Mouse (Mus musculus) limb, embryonic 12.5 days (tissue): ENCODE measurements at regions not wholly inside any gene's neighbourhood (a gene's known extent, or its start where the extent isn't known, plus 50 kb on each side); places are given as distances from the start of the nearest gene placed in this dataset.
A peak's percentile ranks its signal among the peaks of the same experiment; 100 is the strongest.

Experiments used
- ATAC-seq: fragments of 200-750 bp; cut with Nextera tagmentation; 2 replicates; pipeline ENCODE4 v1.8.0; 2017; ENCODE audit warnings: low read depth, moderate TSS enrichment; ENCODE audit not compliant: insufficient number of reproducible peaks, insufficient read depth, low FRiP score, low TSS enrichment
- H3K27ac ChIP-seq: fragments of 300-500 bp; sonication (generic); 2 replicates; pipeline ENCODE4 v1.5.1; 2016; ENCODE audit warnings: mild to moderate bottlenecking, moderate library complexity
- H3K27me3 ChIP-seq: fragments of 300-500 bp; sonication (generic); 2 replicates; pipeline ENCODE4 v1.6.1; 2016; ENCODE audit warnings: mild to moderate bottlenecking, moderate library complexity
- H3K36me3 ChIP-seq: fragments of 300-500 bp; sonication (generic); 2 replicates; pipeline ENCODE4 v1.6.1; 2016; ENCODE audit warnings: mild to moderate bottlenecking, moderate library complexity
- H3K4me1 ChIP-seq: fragments of 300-500 bp; sonication (generic); replicated peaks from 2 replicates; pipeline ENCODE4 v1.6.1; 2016
- H3K4me2 ChIP-seq: fragments of 300-500 bp; sonication (generic); 2 replicates; pipeline ENCODE4 v1.6.1; 2016; ENCODE audit warnings: mild to moderate bottlenecking, moderate library complexity
- H3K4me3 ChIP-seq: fragments of 300-500 bp; sonication (generic); replicated peaks from 2 replicates; pipeline ENCODE4 v1.5.1; 2016; ENCODE audit warnings: mild to moderate bottlenecking
- H3K9ac ChIP-seq: fragments of 300-500 bp; sonication (generic); replicated peaks from 2 replicates; pipeline ENCODE4 v1.6.1; 2016; ENCODE audit warnings: mild to moderate bottlenecking, moderate library complexity
- H3K9me3 ChIP-seq: fragments of 300-500 bp; sonication (generic); 2 replicates; pipeline ENCODE4 v1.6.1; 2016; ENCODE audit warnings: mild to moderate bottlenecking, moderate library complexity
- WGBS: fragments of 180-500 bp; shearing (Covaris S2); methylation state at CpG from one replicate; pipeline ENCODE4 v1.1.7; 2016; 5-methylcytosine and 5-hydroxymethylcytosine counted together

- no peaks in the 10 kb centered on the region for H3K36me3 ChIP-seq
- H3K27ac ChIP-seq: no peak overlapping the region
- H3K27me3 ChIP-seq: no peaks in the 10 kb centered on the region
- H3K4me1 ChIP-seq: no peaks in the 10 kb centered on the region
- H3K9me3 ChIP-seq: no peaks in the 10 kb centered on the region
- no peak overlapping the region for H3K9ac ChIP-seq
- no peak overlapping the region for H3K4me2 ChIP-seq
- ATAC-seq: no peak
- WGBS: 43% methylated on average over 6 of the region's 6 CpGs
- no peak overlapping the region for H3K4me3 ChIP-seq
Measured at GRCm38 (mm10) chr16:76694913-76695312, 318.6 kb upstream of the Usp25 start.

GRCm38 (mm10) chr16:76687735-76688447 lies 314.3 kb upstream of the Nrip1 start:
- ATAC-seq: no peak

GRCm38 (mm10) chr16:76685562-76685961 lies 311.9 kb upstream of the Nrip1 start:
- Histone ChIP-seq H3K9me3 (no peaks in the 10 kb centered on the region), H3K4me1 (0 out of 2 replicates have a peak, but pooled peaks cover 3% of the 10 kb centered on the region), H3K4me3 (no peak overlapping the region), H3K27ac (no peak overlapping the region), H3K27me3 (no peaks in the 10 kb centered on the region), H3K9ac (no peak overlapping the region), H3K36me3 (no peaks in the 10 kb centered on the region), H3K4me2 (no peak overlapping the region)
- ATAC-seq: no peak
- 57% methylated on average over 8 of the region's 8 CpGs for WGBS

More at GRCm38 (mm10) chr16:76687735-76688447, 314.3 kb upstream of the Nrip1 start:
- H3K27ac ChIP-seq: no peak overlapping the region
- H3K36me3 ChIP-seq: no peaks in the 10 kb centered on the region
- H3K9ac ChIP-seq: no peak overlapping the region
- no peak overlapping the region for H3K4me3 ChIP-seq
- H3K27me3 ChIP-seq: no peaks in the 10 kb centered on the region
- no peaks in the 10 kb centered on the region for H3K9me3 ChIP-seq
- H3K4me1 ChIP-seq: no peaks in the 10 kb centered on the region
- 93% methylated on average over 18 of the region's 18 CpGs for WGBS
- no peak overlapping the region for H3K4me2 ChIP-seq

- Histone ChIP-seq H3K4me2 (peak overlapping the region; percentile 55), H3K9ac (0 out of 2 replicates have a peak overlapping the region, but pooled peaks have one; percentile 23), H3K36me3 (no peaks in the 10 kb centered on the region), H3K4me1 (peaks cover 18% of the 10 kb centered on the region; the same call in 1 of the 2 replicates), H3K27me3 (no peaks in the 10 kb centered on the region), H3K9me3 (peaks cover 9% of the 10 kb centered on the region; the same call in 1 of the 2 replicates), H3K4me3 (peak overlapping the region; percentile 31), H3K27ac (peak overlapping the region; percentile 86)
- peak; percentile 86 for ATAC-seq
- WGBS: 40% methylated on average over 19 of the region's 19 CpGs
Measured at GRCm38 (mm10) chr16:76680061-76680911, 306.7 kb upstream of the Nrip1 start.

GRCm38 (mm10) chr16:76678885-76679284 lies 305.3 kb upstream of the Nrip1 start:
- H3K27ac ChIP-seq: no peak overlapping the region
- no peak overlapping the region for H3K9ac ChIP-seq
- no peaks in the 10 kb centered on the region for H3K36me3 ChIP-seq
- no peak for ATAC-seq
- no peak overlapping the region for H3K4me2 ChIP-seq
- peaks cover 9% of the 10 kb centered on the region; the same call in 1 of the 2 replicates for H3K9me3 ChIP-seq
- peaks cover 18% of the 10 kb centered on the region; the same call in 1 of the 2 replicates for H3K4me1 ChIP-seq
- no peaks in the 10 kb centered on the region for H3K27me3 ChIP-seq
- H3K4me3 ChIP-seq: no peak overlapping the region
- WGBS: 85% methylated on average over 3 of the region's 3 CpGs

DNA sequence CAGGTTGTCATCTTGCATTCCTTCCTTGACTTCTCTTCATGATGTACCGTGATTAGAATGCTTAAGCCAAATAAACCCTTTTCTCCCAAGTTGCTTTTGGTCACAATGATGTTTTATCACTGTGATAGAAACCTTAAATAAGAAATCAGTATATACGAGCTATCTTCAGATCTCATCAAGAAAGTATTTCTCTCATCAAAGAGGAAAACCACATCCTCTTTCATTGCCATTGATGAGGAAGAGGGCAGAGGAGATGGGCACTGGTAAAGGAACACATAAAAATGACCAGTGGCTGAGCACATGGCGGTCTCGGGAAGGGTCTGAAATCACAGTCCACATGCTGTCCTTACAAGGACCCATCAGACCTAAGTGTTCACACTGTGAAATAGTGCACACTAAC lies 296.2 kb upstream of the Nrip1 start:
- Histone ChIP-seq H3K27ac (no peak overlapping the region), H3K9me3 (no peaks in the 10 kb centered on the region), H3K4me3 (no peak overlapping the region), H3K4me1 (no peaks in the 10 kb centered on the region), H3K9ac (no peak overlapping the region), H3K27me3 (no peaks in the 10 kb centered on the region), H3K4me2 (no peak overlapping the region), H3K36me3 (no peaks in the 10 kb centered on the region)
- no peak for ATAC-seq
- WGBS: 86% methylated on average over 4 of the region's 4 CpGs

DNA sequence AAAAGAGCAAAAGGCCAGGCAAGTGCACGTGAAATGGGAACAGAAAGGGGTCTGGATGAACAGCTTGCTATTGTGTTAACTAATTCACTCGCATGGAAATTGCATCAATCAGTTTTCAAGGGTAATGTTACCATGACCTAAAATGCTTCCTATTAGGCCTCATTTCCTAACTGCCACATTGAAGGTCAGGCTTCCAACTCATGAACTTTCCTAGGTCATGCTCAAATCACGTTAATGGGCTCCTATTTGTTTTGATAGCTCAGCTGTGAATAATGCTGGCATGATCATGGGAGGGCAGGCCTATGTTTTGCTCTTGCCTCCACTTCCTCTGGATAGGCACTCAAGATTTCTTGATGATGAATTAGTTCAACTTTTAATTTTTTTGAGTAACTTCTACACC lies 293.4 kb upstream of the Nrip1 start:
- H3K9me3 ChIP-seq: no peaks in the 10 kb centered on the region
- no peaks in the 10 kb centered on the region for H3K27me3 ChIP-seq
- WGBS: 72% methylated on average over 3 of the region's 3 CpGs
- H3K4me2 ChIP-seq: no peak overlapping the region
- H3K9ac ChIP-seq: no peak overlapping the region
- no peak for ATAC-seq
- no peak overlapping the region for H3K4me3 ChIP-seq
- no peaks in the 10 kb centered on the region for H3K4me1 ChIP-seq
- no peaks in the 10 kb centered on the region for H3K36me3 ChIP-seq
- H3K27ac ChIP-seq: no peak overlapping the region

GRCm38 (mm10) chr16:76655106-76655505 lies 281.5 kb upstream of the Nrip1 start:
- Histone ChIP-seq H3K27me3 (no peaks in the 10 kb centered on the region), H3K4me2 (no peak overlapping the region), H3K27ac (no peak overlapping the region), H3K9ac (no peak overlapping the region), H3K9me3 (no peaks in the 10 kb centered on the region), H3K36me3 (no peaks in the 10 kb centered on the region), H3K4me1 (no peaks in the 10 kb centered on the region; the same call in 1 of the 2 replicates), H3K4me3 (no peak overlapping the region)
- no peak for ATAC-seq
- WGBS: 11% methylated on average over 3 of the region's 3 CpGs

- no peak overlapping the region for H3K9ac ChIP-seq
- no peaks in the 10 kb centered on the region for H3K36me3 ChIP-seq
- H3K27ac ChIP-seq: no peak overlapping the region
- H3K4me1 ChIP-seq: no peaks in the 10 kb centered on the region
- no peak overlapping the region for H3K4me3 ChIP-seq
- no peaks in the 10 kb centered on the region for H3K9me3 ChIP-seq
- H3K4me2 ChIP-seq: no peak overlapping the region
- peak; percentile 63; the same call in 1 of the 2 replicates for ATAC-seq
- no peaks in the 10 kb centered on the region for H3K27me3 ChIP-seq
- WGBS: 65% methylated on average over 6 of the region's 6 CpGs
Measured at GRCm38 (mm10) chr16:76644281-76644680, 270.7 kb upstream of the Nrip1 start.

DNA sequence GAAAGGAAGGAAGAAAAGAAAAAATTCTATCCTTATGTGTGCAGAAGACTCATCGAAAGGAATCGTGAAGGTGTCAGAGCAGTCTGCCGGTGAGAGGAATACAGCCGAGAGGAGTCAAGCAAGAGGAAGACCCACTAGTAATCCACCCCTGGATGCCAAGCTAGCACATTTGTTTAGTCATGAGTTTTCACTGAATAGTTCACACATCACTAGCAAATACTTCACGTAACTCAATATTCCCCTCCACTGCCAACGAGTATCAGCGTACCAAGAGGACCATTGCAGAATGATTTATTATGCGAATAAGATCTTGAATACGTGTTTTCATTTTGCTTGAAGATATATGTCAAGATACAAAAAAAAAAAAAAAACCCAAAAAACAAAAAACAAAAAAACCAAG lies 270.2 kb upstream of the Nrip1 start:
- Histone ChIP-seq H3K9me3 (no peaks in the 10 kb centered on the region), H3K9ac (no peak overlapping the region), H3K4me3 (no peak overlapping the region), H3K27ac (no peak overlapping the region), H3K36me3 (no peaks in the 10 kb centered on the region), H3K4me2 (no peak overlapping the region), H3K27me3 (no peaks in the 10 kb centered on the region), H3K4me1 (no peaks in the 10 kb centered on the region)
- 92% methylated on average over 9 of the region's 9 CpGs for WGBS
- ATAC-seq: no peak

DNA sequence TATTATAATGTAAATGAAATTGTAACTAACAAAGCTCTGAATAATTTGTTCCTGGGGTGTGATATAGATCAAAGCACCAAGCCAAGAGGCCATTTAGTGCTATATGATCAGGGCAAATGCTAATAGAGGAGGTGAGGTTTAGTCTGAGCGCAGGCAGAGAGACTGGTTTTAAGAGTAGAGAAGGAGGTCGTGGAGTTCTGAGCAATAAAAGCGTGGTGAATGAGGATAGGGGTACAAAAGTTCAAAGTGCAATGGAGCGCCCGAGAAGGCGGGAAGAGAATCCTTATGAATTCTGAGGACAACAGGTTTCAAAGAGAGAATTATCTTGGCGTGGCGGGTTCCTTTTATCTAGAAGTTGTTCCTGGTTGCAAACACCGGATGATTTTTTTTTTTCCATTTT lies 261.5 kb upstream of the Nrip1 start:
- Histone ChIP-seq H3K36me3 (no peaks in the 10 kb centered on the region), H3K4me2 (no peak overlapping the region), H3K4me3 (no peak overlapping the region), H3K9ac (no peak overlapping the region), H3K4me1 (no peaks in the 10 kb centered on the region), H3K9me3 (no peaks in the 10 kb centered on the region), H3K27me3 (no peaks in the 10 kb centered on the region), H3K27ac (no peak overlapping the region)
- WGBS: 82% methylated on average over 9 of the region's 9 CpGs
- ATAC-seq: no peak
